Mouse (Mus musculus) C2C12 (cell line): ENCODE data around the gene H2afy.

Source experiments
- CEBPB ChIP-seq: IDR thresholded peaks from one replicate; pipeline ENCODE4 v1.6.1; 2011; ENCODE audit warnings: low read depth, mild to moderate bottlenecking, control low read depth, moderate library complexity
- CTCF ChIP-seq: IDR thresholded peaks from one replicate; pipeline ENCODE4 v1.5.1; 2011; ENCODE audit not compliant: control insufficient read depth, insufficient read depth, insufficient read length
- MAX ChIP-seq: IDR thresholded peaks from one replicate; pipeline ENCODE4 v1.6.1; 2011; ENCODE audit warnings: mild to moderate bottlenecking, control low read depth
- MYOG ChIP-seq: IDR thresholded peaks from one replicate; pipeline ENCODE4 v1.6.1; 2011; ENCODE audit not compliant: control insufficient read depth, insufficient read length; ENCODE audit errors: extremely low read depth
- USF1 ChIP-seq: IDR thresholded peaks from one replicate; pipeline ENCODE4 v1.6.1; 2011; ENCODE audit warnings: low read depth, mild to moderate bottlenecking, control low read depth, moderate library complexity

DNA sequence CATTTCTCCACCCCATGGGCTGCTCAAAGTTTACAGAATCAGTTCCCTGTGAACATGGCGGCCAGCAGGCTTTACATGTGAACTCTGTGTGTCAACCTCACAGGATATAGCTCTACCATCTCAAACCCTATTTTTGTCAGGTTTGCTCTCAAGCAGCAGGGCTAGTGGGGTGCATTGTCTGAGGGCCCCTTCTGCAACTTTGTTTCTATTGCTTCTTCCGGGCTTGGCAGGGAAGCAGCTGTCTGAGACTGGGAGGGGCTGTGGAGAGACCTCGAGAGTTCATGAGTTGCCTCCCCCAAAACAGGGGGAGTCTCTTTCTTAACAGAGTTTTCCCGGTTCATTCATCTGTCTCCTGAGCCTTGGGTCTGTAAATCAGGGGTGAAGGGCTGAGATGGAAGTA is 39.7 kb upstream of the H2afy start:
- TF ChIP-seq CTCF = no peak
- TF ChIP-seq MYOG = no peak
- no peak for TF ChIP-seq MAX
- no peak for TF ChIP-seq USF1
- TF ChIP-seq CEBPB = no peak
